Mouse (Mus musculus) heart, postnatal 0 days (tissue): ENCODE data around the gene Stk4. TPM values are rescaled to one million over a fixed set of nuclear protein-coding genes. Genes with fewer than 3 reads are reported as not detected.

Experiments
- ATAC-seq: fragments of 200-750 bp; cut with Nextera tagmentation; 2 replicates; pipeline ENCODE4 v1.8.0; 2017; ENCODE audit warnings: low read depth, moderate number of reproducible peaks, moderate library complexity; ENCODE audit not compliant: insufficient read depth
- DNase-seq: peaks from one replicate; pipeline ENCODE4 v3.0.0-alpha.2; 2016; ENCODE audit warnings: low spot score
- H3K27ac ChIP-seq: fragments of 300-500 bp; sonication (generic); 2 replicates; pipeline ENCODE4 v1.5.1; 2014; ENCODE audit warnings: low read depth, mild to moderate bottlenecking
- H3K27me3 ChIP-seq: fragments of 300-500 bp; sonication (generic); 2 replicates; pipeline ENCODE4 v1.6.1; 2014; ENCODE audit warnings: low read length, mixed read lengths; ENCODE audit not compliant: control insufficient read depth, insufficient read depth
- H3K36me3 ChIP-seq: fragments of 300-500 bp; sonication (generic); replicated peaks from 2 replicates; pipeline ENCODE4 v1.6.1; 2014; ENCODE audit warnings: low read length, mixed read lengths; ENCODE audit not compliant: control insufficient read depth, insufficient read depth
- H3K4me1 ChIP-seq: fragments of 300-500 bp; sonication (generic); 2 replicates; pipeline ENCODE4 v1.6.1; 2014; ENCODE audit warnings: antibody characterized with exemption; ENCODE audit not compliant: control insufficient read depth, insufficient read depth
- H3K4me2 ChIP-seq: fragments of 300-500 bp; sonication (generic); 2 replicates; pipeline ENCODE4 v1.6.1; 2014; ENCODE audit warnings: low read depth, mild to moderate bottlenecking, low read length, moderate library complexity
- H3K4me3 ChIP-seq: fragments of 300-500 bp; sonication (generic); 2 replicates; pipeline ENCODE4 v1.5.1; 2014; ENCODE audit warnings: low read depth, low read length
- H3K9ac ChIP-seq: fragments of 300-500 bp; sonication (generic); replicated peaks from 2 replicates; pipeline ENCODE4 v1.6.1; 2014; ENCODE audit warnings: low read depth, low read length, mixed read lengths
- H3K9me3 ChIP-seq: fragments of 300-500 bp; sonication (generic); replicated peaks from 2 replicates; pipeline ENCODE4 v1.6.1; 2016; ENCODE audit warnings: low read length; ENCODE audit not compliant: control insufficient read depth
- CTCF ChIP-seq: IDR thresholded peaks from 2 replicates; pipeline ENCODE4 v1.5.1; 2016; ENCODE audit warnings: antibody characterized with exemption, control low read depth, low read depth
- EP300 ChIP-seq: IDR thresholded peaks from 2 replicates; pipeline ENCODE4 v1.6.1; 2016; ENCODE audit warnings: antibody characterized with exemption, low read depth
- WGBS: fragments of 180-500 bp; shearing (Covaris S2); extraction: QIAGEN DNeasy Blood & Tissue Kit; methylation state at CpG from one replicate; pipeline ENCODE4 v1.1.7; 2014; 5-methylcytosine and 5-hydroxymethylcytosine counted together
- polyA plus RNA-seq: library from polyadenylated mRNA; unstranded; fragments of >200 nt; fragmentation: Nextera tagmentation; extraction: Ambion mirVana; gene quantifications from 2 replicates; pipeline ENCODE4 v1.2.1, GENCODE M21; 2015
- total RNA-seq: library from RNA; depleted of rRNA; stranded (reverse); fragments of >200 nt; gene quantifications from 2 replicates; pipeline ENCODE4 v1.2.3, GENCODE M21; 2014; ENCODE audit warnings: low replicate concordance

The Stk4 gene
- total and polyA plus RNA-seq, 2 experiments from 2014 or later = 8.6 to 16.6 TPM

DNA sequence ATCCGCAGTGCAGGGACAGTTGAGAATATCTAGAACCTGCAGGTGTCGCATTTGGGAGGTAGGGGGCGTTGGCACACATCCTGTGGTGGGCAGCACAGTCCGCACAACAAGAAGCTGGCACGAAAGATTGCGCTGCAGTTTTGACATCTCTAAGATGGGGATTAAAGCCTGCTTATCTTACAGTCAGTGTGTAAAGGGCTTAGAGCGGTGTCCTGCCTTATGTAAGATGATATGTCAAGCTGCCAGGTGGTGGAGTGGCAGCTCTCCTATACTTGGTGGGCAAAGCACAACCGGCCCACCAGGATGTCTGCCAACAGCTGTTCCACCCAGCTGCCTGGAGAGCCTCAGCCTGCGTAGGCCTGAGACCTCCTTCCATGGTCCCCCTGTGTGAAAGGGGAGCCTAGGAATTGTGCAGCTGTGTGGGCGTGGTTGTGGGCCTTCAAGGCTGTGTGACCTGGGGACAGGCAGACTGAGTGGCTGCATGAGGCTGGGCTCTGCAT lies 33.6 kb upstream of the Stk4 start:
- peak; percentile 16 for DNase-seq
- peak; percentile 60 for ATAC-seq
- Histone ChIP-seq H3K4me1 (0 out of 2 replicates have a peak, but pooled peaks cover 3% of the 10 kb centered on the region), H3K9me3 (0 out of 2 replicates have a peak, but pooled peaks cover 4% of the 10 kb centered on the region), H3K4me2 (no peak overlapping the region), H3K4me3 (no peak overlapping the region), H3K9ac (no peak overlapping the region), H3K27ac (no peak overlapping the region), H3K27me3 (0 out of 2 replicates have a peak, but pooled peaks cover 6% of the 10 kb centered on the region), H3K36me3 (no peaks in the 10 kb centered on the region)
- no peak for TF ChIP-seq EP300
- TF ChIP-seq CTCF = peak; percentile 45
- 24% methylated on average over 10 of the region's 10 CpGs for WGBS

GRCm38 (mm10) chr2:164038407-164039028 lies 31.6 kb upstream of the Stk4 start:
- 88% methylated on average over 1 of the region's 1 CpGs for WGBS
- TF ChIP-seq CTCF (no peak), EP300 (no peak)
- ATAC-seq = no peak

GRCm38 (mm10) chr2:164040949-164041348 lies 29.2 kb upstream of the Stk4 start:
- H3K27me3 ChIP-seq = 0 out of 2 replicates have a peak, but pooled peaks cover 12% of the 10 kb centered on the region
- 0 out of 2 replicates have a peak, but pooled peaks cover 3% of the 10 kb centered on the region for H3K4me1 ChIP-seq
- DNase-seq (no peak), ATAC-seq (no peak)
- no peaks in the 10 kb centered on the region for H3K9me3 ChIP-seq
- TF ChIP-seq CTCF = no peak
- TF ChIP-seq EP300 = no peak
- 88% methylated on average over 6 of the region's 6 CpGs for WGBS
- no peaks in the 10 kb centered on the region for H3K36me3 ChIP-seq
- no peak overlapping the region for H3K4me2 ChIP-seq
- H3K4me3 ChIP-seq = no peak overlapping the region
- H3K9ac ChIP-seq = no peak overlapping the region
- H3K27ac ChIP-seq = no peak overlapping the region

More at GRCm38 (mm10) chr2:164038407-164039028, 31.6 kb upstream of the Stk4 start:
- H3K27ac ChIP-seq = no peak overlapping the region
- 0 out of 2 replicates have a peak, but pooled peaks cover 3% of the 10 kb centered on the region for H3K4me1 ChIP-seq
- no peak overlapping the region for H3K4me3 ChIP-seq
- no peak overlapping the region for H3K9ac ChIP-seq
- H3K9me3 ChIP-seq = no peaks in the 10 kb centered on the region
- no peak overlapping the region for H3K4me2 ChIP-seq
- DNase-seq = no peak
- 0 out of 2 replicates have a peak, but pooled peaks cover 12% of the 10 kb centered on the region for H3K27me3 ChIP-seq
- H3K36me3 ChIP-seq = no peaks in the 10 kb centered on the region

DNA sequence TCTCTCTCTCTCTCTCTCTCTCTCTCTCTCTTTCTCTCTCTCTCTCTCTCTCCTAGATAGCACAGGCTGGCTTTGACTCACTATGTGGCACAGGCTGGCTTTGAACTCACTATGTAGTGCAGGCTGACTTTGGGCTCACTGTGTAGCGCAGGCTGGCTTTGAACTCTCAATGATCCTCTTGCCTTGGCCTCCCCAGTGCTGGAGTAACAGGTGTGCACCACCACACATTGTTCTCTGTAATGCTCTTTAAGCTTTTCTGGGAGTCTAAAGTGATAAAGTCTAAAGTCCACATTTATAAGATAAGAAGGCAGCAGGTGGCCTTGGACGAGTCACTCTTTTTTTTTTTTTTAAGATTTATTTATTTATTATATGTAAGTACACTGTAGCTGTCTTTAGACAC lies 28.6 kb upstream of the Stk4 start:
- TF ChIP-seq EP300 = no peak
- TF ChIP-seq CTCF = no peak
- 0 out of 2 replicates have a peak, but pooled peaks cover 12% of the 10 kb centered on the region for H3K27me3 ChIP-seq
- no peaks in the 10 kb centered on the region for H3K36me3 ChIP-seq
- DNase-seq = no peak
- H3K9ac ChIP-seq = no peak overlapping the region
- no peaks in the 10 kb centered on the region for H3K9me3 ChIP-seq
- no peak overlapping the region for H3K27ac ChIP-seq
- H3K4me3 ChIP-seq = no peak overlapping the region
- ATAC-seq = no peak
- WGBS = 84% methylated on average over 2 of the region's 2 CpGs
- no peak overlapping the region for H3K4me2 ChIP-seq
- H3K4me1 ChIP-seq = 0 out of 2 replicates have a peak, but pooled peaks cover 3% of the 10 kb centered on the region

DNA sequence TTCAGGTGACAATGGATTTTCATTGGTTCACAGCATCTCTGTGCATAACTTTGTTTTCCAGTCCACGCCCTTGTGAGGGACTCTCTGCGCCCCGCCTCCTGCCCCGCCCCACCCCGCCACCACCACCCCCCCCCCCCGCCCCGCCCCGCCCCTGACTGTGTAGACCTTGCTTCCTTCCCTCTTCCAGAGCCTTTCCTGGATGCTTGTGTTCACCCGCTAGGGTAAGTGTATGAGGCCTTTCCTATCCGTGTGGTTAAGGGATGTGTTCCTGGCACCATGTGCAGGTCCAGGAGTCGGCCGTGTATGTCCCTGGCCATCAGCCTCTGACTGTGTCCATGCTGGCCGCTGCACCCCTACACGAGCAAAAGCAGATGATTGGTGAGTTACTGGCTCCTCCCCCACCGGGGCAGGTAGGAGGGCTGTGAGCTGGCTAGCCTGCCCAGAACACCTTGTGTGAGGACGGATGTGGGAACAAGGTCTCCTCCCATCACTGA lies 22.9 kb upstream of the Stk4 start:
- TF ChIP-seq CTCF = no peak
- no peak for TF ChIP-seq EP300
- WGBS = 14% methylated on average over 10 of the region's 16 CpGs
- peak overlapping the region; percentile 36 for H3K4me2 ChIP-seq
- H3K27ac ChIP-seq = no peak overlapping the region
- DNase-seq = no peak
- no peak overlapping the region for H3K4me3 ChIP-seq
- H3K4me1 ChIP-seq = no peaks in the 10 kb centered on the region
- no peak overlapping the region for H3K9ac ChIP-seq
- peaks cover 1% of the 10 kb centered on the region; the same call in 1 of the 2 replicates for H3K36me3 ChIP-seq
- peak; percentile 55 for ATAC-seq
- no peaks in the 10 kb centered on the region for H3K9me3 ChIP-seq
- H3K27me3 ChIP-seq = peaks cover 16% of the 10 kb centered on the region; the same call in 1 of the 2 replicates
